17 mouse cellular contexts compared by ENCODE assay signal in genomic region chr12:94584309-94584708, GRCm38 (mm10).
"Had no signal": no experiment of that assay in that cellular context is flagged by ENCODE, and none has a peak within 500 bp of the region (broad histone marks: within the 10 kb centered on the region; RNA-seq: fewer than 3 reads in every experiment).

No protein-coding gene starts in this region.

- H3K27ac ChIP-seq: lung, embryonic 15.5 days; macrophage; midbrain, embryonic 13.5 days; midbrain, embryonic 15.5 days; neural tube, embryonic 12.5 days; stomach, embryonic 15.5 days; stomach, postnatal 0 days had no signal

- DNase-seq: lung, adult 2 months; lung, postnatal 14 days; lung, postnatal 36 days; right cerebral cortex, postnatal 14 days; thymus, adult 2 months; thymus, postnatal 25 days; thymus, postnatal 4 days had no signal

- H3K9me3 ChIP-seq: lung, embryonic 15.5 days; megakaryocyte, embryonic 14.5 days; midbrain, embryonic 13.5 days; midbrain, embryonic 15.5 days; neural tube, embryonic 12.5 days; stomach, embryonic 15.5 days had no signal

- H3K36me3 ChIP-seq: lung, embryonic 15.5 days; midbrain, embryonic 13.5 days; midbrain, embryonic 15.5 days; neural tube, embryonic 12.5 days; stomach, embryonic 15.5 days had no signal

- H3K27me3 ChIP-seq: lung, embryonic 15.5 days; megakaryocyte, embryonic 14.5 days; midbrain, embryonic 13.5 days; midbrain, embryonic 15.5 days; neural tube, embryonic 12.5 days; stomach, embryonic 15.5 days had no signal

- H3K4me2 ChIP-seq: lung, embryonic 15.5 days; midbrain, embryonic 11.5 days; midbrain, embryonic 13.5 days; midbrain, embryonic 15.5 days; neural tube, embryonic 12.5 days; stomach, embryonic 15.5 days had no signal

- H3K4me3 ChIP-seq: lung, embryonic 15.5 days; megakaryocyte, embryonic 14.5 days; midbrain, embryonic 13.5 days; midbrain, embryonic 15.5 days; neural tube, embryonic 12.5 days; stomach, embryonic 15.5 days had no signal

- H3K4me1 ChIP-seq: megakaryocyte, embryonic 14.5 days; midbrain, embryonic 13.5 days; midbrain, embryonic 15.5 days; neural tube, embryonic 12.5 days; stomach, embryonic 15.5 days had no signal

- ATAC-seq: lung, postnatal 0 days; midbrain, embryonic 13.5 days; midbrain, embryonic 15.5 days had no signal

- H3K9ac ChIP-seq: lung, embryonic 15.5 days; midbrain, embryonic 13.5 days; midbrain, embryonic 15.5 days; neural tube, embryonic 12.5 days; stomach, embryonic 15.5 days had no signal
